Mouse (Mus musculus) midbrain, embryonic 15.5 days (tissue): ENCODE data around the gene Marveld2. TPM values are rescaled to one million over a fixed set of nuclear protein-coding genes. Genes with fewer than 3 reads are reported as not detected.

ENCODE experiments used
- ATAC-seq: fragments of 200-750 bp; cut with Nextera tagmentation; replicated peaks from 2 replicates; pipeline ENCODE4 v1.8.0; 2017; ENCODE audit warnings: moderate TSS enrichment
- H3K27ac ChIP-seq: fragments of 300-500 bp; sonication (generic); 2 replicates; pipeline ENCODE4 v1.5.1; 2015; ENCODE audit warnings: mild to moderate bottlenecking, inconsistent platforms
- H3K27me3 ChIP-seq: fragments of 300-500 bp; sonication (generic); replicated peaks from 2 replicates; pipeline ENCODE4 v1.6.1; 2015; ENCODE audit warnings: inconsistent platforms
- H3K36me3 ChIP-seq: fragments of 300-500 bp; sonication (generic); replicated peaks from 2 replicates; pipeline ENCODE4 v1.6.1; 2015; ENCODE audit warnings: inconsistent platforms
- H3K4me1 ChIP-seq: fragments of 300-500 bp; sonication (generic); 2 replicates; pipeline ENCODE4 v1.6.1; 2015; ENCODE audit warnings: inconsistent platforms
- H3K4me2 ChIP-seq: fragments of 300-500 bp; sonication (generic); 2 replicates; pipeline ENCODE4 v1.6.1; 2015; ENCODE audit warnings: inconsistent platforms, mild to moderate bottlenecking, moderate library complexity
- H3K4me3 ChIP-seq: fragments of 300-500 bp; sonication (generic); 2 replicates; pipeline ENCODE4 v1.5.1; 2015; ENCODE audit warnings: mild to moderate bottlenecking, inconsistent platforms
- H3K9ac ChIP-seq: fragments of 300-500 bp; sonication (generic); 2 replicates; pipeline ENCODE4 v1.6.1; 2015; ENCODE audit warnings: mild to moderate bottlenecking, inconsistent platforms
- H3K9me3 ChIP-seq: fragments of 300-500 bp; sonication (generic); 2 replicates; pipeline ENCODE4 v1.6.1; 2016; ENCODE audit warnings: inconsistent platforms
- WGBS: fragments of 180-500 bp; shearing (Covaris S2); methylation state at CpG from one replicate; pipeline ENCODE4 v1.1.7; 2015; ENCODE audit warnings: mixed read lengths; 5-methylcytosine and 5-hydroxymethylcytosine counted together
- polyA plus RNA-seq: library from polyadenylated mRNA; unstranded; fragments of >200 nt; fragmentation: Nextera tagmentation; extraction: Ambion mirVana; gene quantifications from 2 replicates; pipeline ENCODE4 v1.2.1, GENCODE M21; 2015

The Marveld2 gene
- polyA plus RNA-seq, 1 experiment from 2014 or later = 2.3 TPM

DNA sequence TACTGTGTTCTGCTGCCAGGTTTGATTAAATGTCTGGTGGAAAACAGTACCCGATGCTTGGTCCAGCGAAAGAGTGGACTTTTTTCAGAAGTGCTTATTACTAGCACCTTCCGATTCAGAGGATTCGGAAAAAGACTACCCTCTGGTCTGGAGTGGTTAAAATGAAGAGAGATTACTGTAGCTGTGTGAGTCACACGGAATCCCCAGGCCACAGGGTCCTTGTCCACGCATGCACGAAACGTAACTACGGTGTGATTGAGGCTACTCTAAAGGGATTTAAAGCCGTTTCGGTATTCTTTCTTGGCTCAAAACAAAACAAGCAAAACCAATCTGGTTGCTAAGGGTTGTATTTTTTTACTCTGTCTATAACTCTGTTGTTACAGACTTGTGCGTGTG, 63.7 kb downstream of the Marveld2 start:
- 5% methylated on average over 12 of the region's 12 CpGs for WGBS

DNA sequence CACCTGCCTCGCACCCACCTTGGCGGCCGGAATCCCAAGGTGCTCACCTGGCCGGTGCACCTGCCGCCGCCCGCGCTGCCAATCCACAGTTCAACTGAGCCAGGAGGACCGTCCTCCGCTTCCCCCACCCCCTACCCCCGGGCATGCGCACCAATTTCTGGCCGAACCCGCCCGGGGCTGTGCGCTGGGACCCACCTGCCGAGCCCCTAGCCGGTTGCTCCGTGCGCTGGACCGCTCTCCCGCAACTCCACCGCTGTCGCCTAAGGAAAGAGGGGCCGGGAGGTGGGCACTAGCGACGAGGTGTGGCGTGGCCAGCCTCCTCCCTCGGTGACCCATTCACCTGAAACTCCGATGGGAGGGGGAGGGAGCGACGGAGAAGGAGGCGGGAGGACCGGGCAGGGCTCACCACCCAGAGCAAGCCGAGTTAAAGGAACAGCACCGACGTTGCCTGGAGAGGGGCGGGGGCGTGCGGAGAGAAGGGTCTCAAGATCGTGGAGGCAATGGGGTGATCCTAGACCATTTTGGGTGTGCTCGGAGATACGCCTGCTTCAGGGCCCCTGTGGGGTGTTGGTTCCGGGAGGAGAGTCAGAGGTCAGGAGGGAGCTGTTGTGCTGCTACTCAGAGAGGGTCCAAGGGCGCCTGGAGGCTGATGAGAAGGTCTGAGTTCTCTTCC, 64.3 kb downstream of the Marveld2 start, which contains the start of gene Ocln:
Ocln (minus strand) TSS at position 350 of the 673 bp plus-strand sequence.
- H3K9ac ChIP-seq = peak within 1 kb of the TSS; percentile 43
- ATAC-seq = peak; percentile 92
- H3K27me3 ChIP-seq = peaks cover 44% of the 10 kb centered on the region
- no peak within 1 kb of the TSS for H3K27ac ChIP-seq
- H3K4me1 ChIP-seq = peaks cover 22% of the 10 kb centered on the region
- no peaks in the 10 kb centered on the region for H3K36me3 ChIP-seq
- H3K9me3 ChIP-seq = no peaks in the 10 kb centered on the region
- under 1% methylated on average over 44 of the region's 45 CpGs for WGBS
- H3K4me2 ChIP-seq = peak within 1 kb of the TSS; percentile 98
- H3K4me3 ChIP-seq = peak within 1 kb of the TSS; percentile 69

More for the DNA sequence above, 63.7 kb downstream of the Marveld2 start:
- peaks cover 22% of the 10 kb centered on the region for H3K4me1 ChIP-seq
- H3K27me3 ChIP-seq = peaks cover 44% of the 10 kb centered on the region
- H3K4me2 ChIP-seq = peak overlapping the region; percentile 98
- H3K9ac ChIP-seq = peak overlapping the region; percentile 43; the same call in 1 of the 2 replicates
- ATAC-seq = no peak
- peak overlapping the region; percentile 69 for H3K4me3 ChIP-seq
- no peak overlapping the region for H3K27ac ChIP-seq
- no peaks in the 10 kb centered on the region for H3K9me3 ChIP-seq
- no peaks in the 10 kb centered on the region for H3K36me3 ChIP-seq

DNA sequence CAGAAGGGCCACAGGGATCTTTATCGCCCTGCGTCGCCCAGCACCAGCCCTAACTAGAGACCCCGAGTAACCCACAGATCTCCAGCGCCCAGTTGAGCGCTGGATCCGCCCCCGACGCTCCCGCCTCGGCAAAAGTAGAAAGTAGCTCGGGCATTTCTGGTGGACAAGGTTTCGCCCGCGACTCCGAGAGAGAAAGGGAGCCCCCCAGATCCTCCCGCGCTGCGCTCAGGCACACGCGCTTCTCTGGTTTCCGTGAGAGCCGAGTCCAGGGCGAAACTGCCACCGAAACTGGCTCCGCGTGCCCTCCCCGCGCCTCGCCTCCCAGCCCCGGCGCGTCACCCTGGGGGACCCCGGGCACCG, 64.8 kb downstream of the Marveld2 start:
- 1% methylated on average over 33 of the region's 35 CpGs for WGBS

DNA sequence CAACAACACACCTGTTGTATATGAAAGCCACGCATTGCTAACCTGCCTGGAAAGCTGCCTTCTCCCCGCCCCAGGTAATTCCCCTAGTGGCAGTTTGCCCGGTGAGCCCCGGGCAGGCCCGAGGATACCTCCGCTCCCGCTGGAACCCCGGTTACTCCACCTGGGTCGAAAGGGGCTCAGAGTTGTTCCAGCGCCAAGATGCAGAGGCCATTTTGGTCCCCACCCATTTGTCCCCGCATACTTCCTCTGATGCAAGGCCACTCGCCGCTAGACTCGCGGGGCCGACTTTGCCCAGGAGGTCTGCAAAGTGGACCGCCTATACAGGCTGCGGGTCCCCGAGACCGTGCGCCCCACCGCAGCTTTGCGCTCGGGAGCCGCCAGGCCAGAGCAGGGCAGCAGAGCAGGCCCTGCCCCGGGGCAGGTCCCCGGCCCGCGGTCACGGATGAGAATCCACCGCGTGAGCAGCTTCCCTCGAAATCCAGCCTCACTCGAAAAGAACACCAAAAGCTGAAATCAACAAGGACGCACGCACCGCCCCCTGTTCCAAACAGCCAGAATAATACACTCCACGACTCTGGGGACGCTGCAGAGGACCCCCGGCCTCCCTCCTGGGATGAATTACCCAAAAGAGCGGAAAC, 65.3 kb downstream of the Marveld2 start:
- H3K4me2 ChIP-seq = peak overlapping the region; percentile 98
- WGBS = under 1% methylated on average over 41 of the region's 41 CpGs
- no peaks in the 10 kb centered on the region for H3K36me3 ChIP-seq
- no peaks in the 10 kb centered on the region for H3K9me3 ChIP-seq
- peak; percentile 56 for ATAC-seq
- no peak overlapping the region for H3K27ac ChIP-seq
- peak overlapping the region; percentile 43 for H3K9ac ChIP-seq
- H3K27me3 ChIP-seq = peaks cover 44% of the 10 kb centered on the region
- H3K4me1 ChIP-seq = peaks cover 22% of the 10 kb centered on the region
- peak overlapping the region; percentile 69 for H3K4me3 ChIP-seq

More for the DNA sequence above, 64.8 kb downstream of the Marveld2 start:
- peak overlapping the region; percentile 43 for H3K9ac ChIP-seq
- H3K4me2 ChIP-seq = peak overlapping the region; percentile 98
- H3K27me3 ChIP-seq = peaks cover 44% of the 10 kb centered on the region
- H3K27ac ChIP-seq = no peak overlapping the region
- peak; percentile 55 for ATAC-seq
- H3K4me3 ChIP-seq = peak overlapping the region; percentile 69
- H3K4me1 ChIP-seq = peaks cover 22% of the 10 kb centered on the region
- H3K36me3 ChIP-seq = no peaks in the 10 kb centered on the region
- no peaks in the 10 kb centered on the region for H3K9me3 ChIP-seq

DNA sequence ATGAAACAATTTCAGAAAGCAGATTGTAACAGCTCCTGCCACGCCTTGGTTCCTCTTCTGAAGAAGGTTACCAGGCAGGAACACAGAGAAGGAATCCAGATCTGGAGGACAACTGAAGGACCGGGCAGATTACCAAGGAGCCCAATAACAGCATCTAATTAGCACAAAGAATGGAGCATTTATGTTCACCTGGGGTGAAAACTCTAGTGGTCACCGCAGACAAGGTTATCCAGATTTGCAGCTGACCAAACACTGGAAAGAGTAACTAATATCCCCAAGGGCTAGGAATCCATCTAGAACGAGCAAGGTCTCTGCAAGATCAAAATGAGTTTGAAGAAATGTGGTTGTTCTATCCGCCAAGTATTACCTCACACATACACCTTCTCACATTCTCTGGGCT, 69.5 kb downstream of the Marveld2 start:
- ATAC-seq = no peak
- peaks cover 12% of the 10 kb centered on the region for H3K4me1 ChIP-seq

More for the DNA sequence above, 69.5 kb downstream of the Marveld2 start:
- no peak overlapping the region for H3K4me3 ChIP-seq
- H3K9ac ChIP-seq = no peak overlapping the region
- 85% methylated on average over 5 of the region's 5 CpGs for WGBS
- H3K4me2 ChIP-seq = no peak overlapping the region
- H3K9me3 ChIP-seq = no peaks in the 10 kb centered on the region
- H3K36me3 ChIP-seq = no peaks in the 10 kb centered on the region
- peaks cover 31% of the 10 kb centered on the region for H3K27me3 ChIP-seq
- no peak overlapping the region for H3K27ac ChIP-seq

Other genes starting within 250 kb of the Marveld2 start
- 0.10 TPM in 1 of 2 replicates, not detected in the other for gene Naip1, start 164.1 kb downstream of the Marveld2 start, polyA plus RNA-seq
- gene Gtf2h2, start 124.4 kb downstream of the Marveld2 start, polyA plus RNA-seq = 69.9 and 70.9 TPM in 2 replicates
- gene Ocln, start 64.3 kb downstream of the Marveld2 start, polyA plus RNA-seq = 7.4 and 8.6 TPM in 2 replicates
- 299 and 307 TPM in 2 replicates for gene Ak6, start 34.0 kb upstream of the Marveld2 start, polyA plus RNA-seq
- 17.0 and 17.1 TPM in 2 replicates for gene Rad17, start 34.1 kb upstream of the Marveld2 start, polyA plus RNA-seq
- gene Taf9, start 34.6 kb upstream of the Marveld2 start, polyA plus RNA-seq = 25.1 and 30.6 TPM in 2 replicates
- gene Ccdc125, start 52.7 kb upstream of the Marveld2 start, polyA plus RNA-seq = 1.2 and 2.1 TPM in 2 replicates
- gene Cdk7, start 114.0 kb upstream of the Marveld2 start, polyA plus RNA-seq = 41.6 and 42.7 TPM in 2 replicates
- 119 and 125 TPM in 2 replicates for gene Mrps36, start 127.7 kb upstream of the Marveld2 start, polyA plus RNA-seq
- 5.4 and 5.8 TPM in 2 replicates for gene Cenph, start 158.9 kb upstream of the Marveld2 start, polyA plus RNA-seq
- 30.9 and 44.5 TPM in 2 replicates for gene Ccnb1, start 169.6 kb upstream of the Marveld2 start, polyA plus RNA-seq
- gene Slc30a5, start 216.5 kb upstream of the Marveld2 start, polyA plus RNA-seq = 32.7 and 34.3 TPM in 2 replicates